Mouse (Mus musculus) ovary, adult 18-20 months (tissue): ENCODE measurements around the gene Asb18.

Experiments used
- DNase-seq: peaks from one replicate; pipeline ENCODE4 v3.0.0; 2022; ENCODE audit warnings: low spot score, mixed read lengths

Gene Asb18

GRCm38 (mm10) chr1:90014446-90014845 is at the start of gene Asb18:
Asb18 (minus strand) TSS chr1:90014666.
- no peak for DNase-seq

- no peak for DNase-seq
These were observed 46.1 kb upstream of the Asb18 start for GRCm38 (mm10) chr1:90060599-90060998.

GRCm38 (mm10) chr1:90060054-90060453 is 45.6 kb upstream of the Asb18 start:
- no peak for DNase-seq

- no peak for DNase-seq
These were observed 40.5 kb upstream of the Asb18 start for GRCm38 (mm10) chr1:90054991-90055390.

GRCm38 (mm10) chr1:90051347-90051746 is 36.9 kb upstream of the Asb18 start:
- DNase-seq: no peak

- DNase-seq: no peak
These were observed 35.7 kb upstream of the Asb18 start for GRCm38 (mm10) chr1:90050046-90050739.

- DNase-seq: no peak
These were observed 13.8 kb upstream of the Asb18 start for GRCm38 (mm10) chr1:90028305-90028704.

GRCm38 (mm10) chr1:90026945-90027344 is 12.5 kb upstream of the Asb18 start:
- DNase-seq: no peak

- DNase-seq: no peak
These were observed 5.9 kb upstream of the Asb18 start for GRCm38 (mm10) chr1:90020336-90020735.

- peak; percentile 8 for DNase-seq
These were observed 3.6 kb upstream of the Asb18 start for GRCm38 (mm10) chr1:90018071-90018470.

- DNase-seq: no peak
These were observed 1.2 kb downstream of the Asb18 start for GRCm38 (mm10) chr1:90013273-90013672.

- DNase-seq: no peak
These were observed 1.6 kb downstream of the Asb18 start for GRCm38 (mm10) chr1:90012850-90013249.

GRCm38 (mm10) chr1:90012168-90012567 is 2.3 kb downstream of the Asb18 start:
- DNase-seq: no peak

GRCm38 (mm10) chr1:90010077-90010476 is 4.4 kb downstream of the Asb18 start:
- no peak for DNase-seq

- DNase-seq: no peak
These were observed 5.3 kb downstream of the Asb18 start for GRCm38 (mm10) chr1:90009188-90009587.

GRCm38 (mm10) chr1:90006666-90007065 is 7.8 kb downstream of the Asb18 start:
- no peak for DNase-seq

- DNase-seq: no peak
These were observed 13.5 kb downstream of the Asb18 start for GRCm38 (mm10) chr1:90000981-90001380.

- no peak for DNase-seq
These were observed 14.6 kb downstream of the Asb18 start for GRCm38 (mm10) chr1:89999858-90000257.

- DNase-seq: no peak
These were observed 15.8 kb downstream of the Asb18 start for GRCm38 (mm10) chr1:89998696-89999095.

GRCm38 (mm10) chr1:89998076-89998475 is 16.4 kb downstream of the Asb18 start:
- DNase-seq: no peak

GRCm38 (mm10) chr1:89992256-89992655 is 22.2 kb downstream of the Asb18 start:
- DNase-seq: no peak

GRCm38 (mm10) chr1:89977261-89977660 is 37.2 kb downstream of the Asb18 start:
- no peak for DNase-seq

GRCm38 (mm10) chr1:89976411-89976810 is 38.1 kb downstream of the Asb18 start:
- DNase-seq: no peak

GRCm38 (mm10) chr1:89974541-89974940 is 39.9 kb downstream of the Asb18 start:
- DNase-seq: no peak
